Mouse (Mus musculus): Measurements from ENCODE around the gene S100a13. TPM values are rescaled to one million over a fixed set of nuclear protein-coding genes. Genes with fewer than 3 reads are reported as not detected.
A peak's percentile ranks its signal among the peaks of the same experiment; 100 is the strongest.

S100a13 gene
- polyA plus RNA-seq, 1 experiment = 65.4 TPM

DNA sequence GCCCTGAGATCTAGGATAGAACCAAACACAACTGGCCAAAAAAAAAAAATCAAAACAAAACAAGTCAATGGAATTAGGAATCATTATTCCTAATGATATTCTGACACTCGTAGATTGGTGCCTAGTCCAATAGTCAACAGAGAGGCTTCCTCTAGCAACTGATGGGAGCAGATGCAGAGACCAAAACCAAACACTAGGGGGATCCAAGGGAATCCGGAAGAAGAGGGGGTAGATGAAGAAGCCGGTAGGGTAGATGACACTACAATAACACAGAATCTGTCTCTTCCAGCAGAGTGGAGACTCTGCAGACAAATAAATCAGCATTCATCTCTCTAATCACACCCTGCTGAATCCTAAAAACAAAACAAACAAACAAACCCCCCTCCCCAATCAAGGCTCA, 42.0 kb upstream of the S100a13 start:
- WGBS = 12% methylated on average over 3 of the region's 3 CpGs
- Histone ChIP-seq H3K4me3 (ENCODE audit: insufficient read depth, low read depth, low read length) (no peak overlapping the region), H3K4me1 (ENCODE audit: control insufficient read depth, insufficient read depth, low read length) (peaks cover 4% of the 10 kb centered on the region; the same call in 1 of the 2 replicates), H3K27me3 (replicated peaks; ENCODE audit: control insufficient read depth, insufficient read depth, low read length) (no peaks in the 10 kb centered on the region), H3K27ac (ENCODE audit: insufficient read depth, low read depth, low read length) (no peak overlapping the region), H3K36me3 (ENCODE audit: control insufficient read depth, insufficient read depth, low read length) (no peaks in the 10 kb centered on the region)
- peak; percentile 72 for DNase-seq
- TF ChIP-seq POLR2A (IDR thresholded peaks at IDR 0.05; ENCODE audit: low read depth, low read length) (no peak), CTCF (conservative IDR thresholded peaks at IDR 0.05; ENCODE audit: insufficient read depth, insufficient read length, low read depth, low read length) (peak; percentile 44)

DNA sequence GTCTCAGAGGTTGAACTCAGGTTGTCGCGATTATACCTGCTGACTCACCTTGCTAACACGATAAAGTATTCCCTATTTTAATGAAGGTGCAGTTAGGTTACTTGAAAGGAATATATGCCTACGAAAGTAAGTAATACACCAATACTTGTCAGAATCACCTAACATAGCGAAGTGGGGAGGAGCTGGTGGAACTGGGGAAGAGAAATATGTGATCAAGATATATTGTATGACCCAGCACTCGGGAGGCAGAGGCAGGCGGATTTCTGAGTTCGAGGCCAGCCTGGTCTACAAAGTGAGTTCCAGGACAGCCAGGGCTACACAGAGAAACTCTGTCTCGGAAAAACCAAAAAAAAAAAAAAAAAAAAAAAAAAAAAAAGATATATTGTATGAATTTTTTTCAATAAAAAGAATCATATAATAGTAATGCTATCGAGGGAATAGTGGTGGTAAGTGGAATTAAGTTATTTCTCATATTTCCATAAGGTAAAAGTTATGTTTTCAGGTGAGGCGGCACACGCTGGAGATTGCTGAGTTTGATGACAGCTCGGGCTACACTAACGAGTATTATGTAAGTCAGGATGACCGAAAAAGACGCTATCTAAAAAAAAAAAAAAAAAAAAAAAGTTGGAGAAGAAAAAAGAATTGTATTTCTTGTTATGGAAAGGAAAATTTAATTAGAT, 38.9 kb upstream of the S100a13 start:
- DNase-seq = no peak
- Histone ChIP-seq H3K4me1 (ENCODE audit: control insufficient read depth, insufficient read depth, low read length) (peaks cover 4% of the 10 kb centered on the region; the same call in 1 of the 2 replicates), H3K27ac (ENCODE audit: insufficient read depth, low read depth, low read length) (no peak overlapping the region), H3K36me3 (ENCODE audit: control insufficient read depth, insufficient read depth, low read length) (no peaks in the 10 kb centered on the region), H3K4me3 (ENCODE audit: insufficient read depth, low read depth, low read length) (no peak overlapping the region), H3K27me3 (replicated peaks; ENCODE audit: control insufficient read depth, insufficient read depth, low read length) (no peaks in the 10 kb centered on the region)
- TF ChIP-seq POLR2A (IDR thresholded peaks at IDR 0.05; ENCODE audit: low read depth, low read length) (no peak), CTCF (conservative IDR thresholded peaks at IDR 0.05; ENCODE audit: insufficient read depth, insufficient read length, low read depth, low read length) (no peak)
- WGBS = 38% methylated on average over 16 of the region's 16 CpGs

DNA sequence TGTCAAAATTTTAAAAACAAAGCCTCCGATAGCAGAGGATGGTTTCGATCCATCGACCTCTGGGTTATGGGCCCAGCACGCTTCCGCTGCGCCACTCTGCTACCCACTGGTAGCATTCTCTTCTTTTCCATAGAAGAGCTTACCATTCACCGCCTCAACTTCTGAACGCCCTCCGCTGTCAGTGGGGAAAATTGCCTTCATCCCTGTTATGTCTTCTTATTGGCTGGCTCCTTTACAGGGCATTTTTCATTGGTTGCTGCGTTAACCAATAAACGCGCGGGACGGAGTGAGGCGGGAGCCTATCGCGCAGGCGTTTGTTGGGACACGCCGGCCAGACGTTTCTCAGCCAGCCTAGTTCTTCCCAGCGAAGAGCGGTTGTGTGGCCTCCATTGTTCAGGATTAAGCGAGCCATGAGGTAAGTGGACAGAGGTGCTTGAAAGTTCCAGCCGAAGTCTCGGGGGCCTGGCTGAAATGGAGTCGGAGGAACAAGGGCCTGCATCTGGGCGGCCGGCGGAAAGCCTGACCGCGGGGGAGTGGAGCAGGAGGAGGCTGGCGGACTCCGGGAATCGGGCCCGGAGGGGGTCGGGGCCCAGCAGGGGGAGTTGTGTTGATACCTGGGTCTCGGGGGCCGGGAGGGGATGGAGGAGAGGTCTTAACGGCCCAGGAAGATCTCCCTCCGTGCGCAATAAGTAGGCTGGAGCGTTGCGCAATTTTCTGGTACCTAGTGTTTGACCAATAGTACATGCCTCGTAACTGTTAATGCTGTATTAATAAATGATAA, 38.2 kb upstream of the S100a13 start, which contains the start of gene Ilf2:
TSS of gene Ilf2 (plus strand) at position 296 of the 781 bp plus-strand sequence.
- H3K4me1 ChIP-seq (ENCODE audit: control insufficient read depth, insufficient read depth, low read length) = peaks cover 4% of the 10 kb centered on the region; the same call in 1 of the 2 replicates
- WGBS = 1% methylated on average over 45 of the region's 45 CpGs
- peak; percentile 46 for TF ChIP-seq POLR2A (IDR thresholded peaks at IDR 0.05; ENCODE audit: low read depth, low read length)
- TF ChIP-seq CTCF (conservative IDR thresholded peaks at IDR 0.05; ENCODE audit: insufficient read depth, insufficient read length, low read depth, low read length) = peak; percentile 45
- H3K27ac ChIP-seq (ENCODE audit: insufficient read depth, low read depth, low read length) = peak within 1 kb of the TSS; percentile 76
- no peaks in the 10 kb centered on the region for H3K27me3 ChIP-seq (replicated peaks; ENCODE audit: control insufficient read depth, insufficient read depth, low read length)
- peaks cover 2% of the 10 kb centered on the region; the same call in 1 of the 2 replicates for H3K36me3 ChIP-seq (ENCODE audit: control insufficient read depth, insufficient read depth, low read length)
- peak within 1 kb of the TSS; percentile 75 for H3K4me3 ChIP-seq (ENCODE audit: insufficient read depth, low read depth, low read length)
- DNase-seq = peak; percentile 98

- 30% methylated on average over 5 of the region's 5 CpGs for WGBS
- Histone ChIP-seq H3K4me3 (ENCODE audit: insufficient read depth, low read depth, low read length) (no peak overlapping the region), H3K36me3 (ENCODE audit: control insufficient read depth, insufficient read depth, low read length) (peaks cover 5% of the 10 kb centered on the region), H3K27me3 (replicated peaks; ENCODE audit: control insufficient read depth, insufficient read depth, low read length) (no peaks in the 10 kb centered on the region), H3K4me1 (ENCODE audit: control insufficient read depth, insufficient read depth, low read length) (peaks cover 12% of the 10 kb centered on the region; the same call in 1 of the 2 replicates), H3K27ac (ENCODE audit: insufficient read depth, low read depth, low read length) (no peak overlapping the region)
- TF ChIP-seq CTCF (conservative IDR thresholded peaks at IDR 0.05; ENCODE audit: insufficient read depth, insufficient read length, low read depth, low read length) (no peak), POLR2A (IDR thresholded peaks at IDR 0.05; ENCODE audit: low read depth, low read length) (no peak)
- peak; percentile 44 for DNase-seq
Observed at GRCm38 (mm10) chr3:90486998-90487397, 27.2 kb upstream of the S100a13 start.

- TF ChIP-seq CTCF (conservative IDR thresholded peaks at IDR 0.05; ENCODE audit: insufficient read depth, insufficient read length, low read depth, low read length) (no peak), POLR2A (IDR thresholded peaks at IDR 0.05; ENCODE audit: low read depth, low read length) (no peak)
- WGBS = 90% methylated on average over 6 of the region's 6 CpGs
- H3K4me1 ChIP-seq (ENCODE audit: control insufficient read depth, insufficient read depth, low read length) = peaks cover 12% of the 10 kb centered on the region; the same call in 1 of the 2 replicates
- DNase-seq = no peak
- H3K27me3 ChIP-seq (replicated peaks; ENCODE audit: control insufficient read depth, insufficient read depth, low read length) = no peaks in the 10 kb centered on the region
- peaks cover 5% of the 10 kb centered on the region for H3K36me3 ChIP-seq (ENCODE audit: control insufficient read depth, insufficient read depth, low read length)
- H3K4me3 ChIP-seq (ENCODE audit: insufficient read depth, low read depth, low read length) = no peak overlapping the region
- no peak overlapping the region for H3K27ac ChIP-seq (ENCODE audit: insufficient read depth, low read depth, low read length)
Observed at GRCm38 (mm10) chr3:90488576-90488975, 25.7 kb upstream of the S100a13 start.

- TF ChIP-seq POLR2A (IDR thresholded peaks at IDR 0.05; ENCODE audit: low read depth, low read length) (no peak), CTCF (conservative IDR thresholded peaks at IDR 0.05; ENCODE audit: insufficient read depth, insufficient read length, low read depth, low read length) (peak; percentile 78)
- H3K36me3 ChIP-seq (ENCODE audit: control insufficient read depth, insufficient read depth, low read length) = peaks cover 5% of the 10 kb centered on the region
- H3K4me3 ChIP-seq (ENCODE audit: insufficient read depth, low read depth, low read length) = peak within 1 kb of the TSS; percentile 74
- DNase-seq = peak; percentile 98
- H3K4me1 ChIP-seq (ENCODE audit: control insufficient read depth, insufficient read depth, low read length) = peaks cover 12% of the 10 kb centered on the region; the same call in 1 of the 2 replicates
- H3K27ac ChIP-seq (ENCODE audit: insufficient read depth, low read depth, low read length) = peak within 1 kb of the TSS; percentile 83
- H3K27me3 ChIP-seq (replicated peaks; ENCODE audit: control insufficient read depth, insufficient read depth, low read length) = no peaks in the 10 kb centered on the region
- under 1% methylated on average over 37 of the region's 37 CpGs for WGBS
Observed at GRCm38 (mm10) chr3:90490696-90491256, 23.5 kb upstream of the S100a13 start, which contains the start of gene Snapin. Gene Snapin (minus strand): TSS chr3:90491033.

Data from kidney, adult 2 months (tissue).